Mouse (Mus musculus): ENCODE data around the gene Clcf1. TPM values are rescaled to one million over a fixed set of nuclear protein-coding genes. Genes with fewer than 3 reads are reported as not detected.

Clcf1 gene
- polyA plus RNA-seq, 1 experiment from 2014 or later, result 0.87 TPM

DNA sequence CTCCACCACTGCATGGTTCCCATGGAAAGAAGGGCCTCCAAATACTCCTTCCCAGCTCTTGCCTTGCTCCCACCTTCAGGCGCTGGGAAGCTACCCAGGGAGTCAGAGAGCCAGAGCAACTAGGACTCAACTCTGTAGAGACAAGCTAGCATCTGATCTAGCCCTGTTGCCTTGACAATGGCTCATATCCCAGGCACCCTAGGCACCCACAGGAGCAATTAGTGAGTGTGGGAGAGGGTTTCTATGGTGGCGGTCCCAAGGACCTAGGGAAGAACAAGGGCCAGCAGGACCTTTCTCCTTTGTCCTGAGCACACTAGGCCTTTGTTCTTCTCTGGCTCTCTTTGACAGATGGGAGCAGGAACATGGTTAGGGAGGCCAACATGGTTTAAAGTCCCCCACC, 30.3 kb upstream of the Clcf1 start:
- WGBS, result 76% methylated on average over 2 of the region's 2 CpGs

GRCm38 (mm10) chr19:4184976-4185975, 28.8 kb upstream of the Clcf1 start:
- no peak for ATAC-seq (ENCODE audit: low FRiP score, low read depth)
- Histone ChIP-seq H3K27ac (no peak overlapping the region), H3K9ac (no peak overlapping the region), H3K4me2 (replicated peaks) (no peak overlapping the region), H3K4me1 (0 out of 2 replicates have a peak, but pooled peaks cover 11% of the 10 kb centered on the region), H3K27me3 (replicated peaks) (no peaks in the 10 kb centered on the region; the same call in 1 of the 2 replicates), H3K36me3 (no peaks in the 10 kb centered on the region), H3K4me3 (no peak overlapping the region), H3K9me3 (no peaks in the 10 kb centered on the region)
- WGBS, result 65% methylated on average over 15 of the region's 15 CpGs

More for the DNA sequence above, 30.3 kb upstream of the Clcf1 start:
- H3K27ac ChIP-seq, result no peak overlapping the region
- 0 out of 2 replicates have a peak, but pooled peaks cover 11% of the 10 kb centered on the region for H3K4me1 ChIP-seq
- no peak overlapping the region for H3K4me2 ChIP-seq (replicated peaks)
- no peak overlapping the region for H3K9ac ChIP-seq
- H3K4me3 ChIP-seq, result no peak overlapping the region
- no peak for ATAC-seq (ENCODE audit: low FRiP score, low read depth)
- H3K36me3 ChIP-seq, result no peaks in the 10 kb centered on the region
- no peaks in the 10 kb centered on the region for H3K9me3 ChIP-seq
- H3K27me3 ChIP-seq (replicated peaks), result no peaks in the 10 kb centered on the region

DNA sequence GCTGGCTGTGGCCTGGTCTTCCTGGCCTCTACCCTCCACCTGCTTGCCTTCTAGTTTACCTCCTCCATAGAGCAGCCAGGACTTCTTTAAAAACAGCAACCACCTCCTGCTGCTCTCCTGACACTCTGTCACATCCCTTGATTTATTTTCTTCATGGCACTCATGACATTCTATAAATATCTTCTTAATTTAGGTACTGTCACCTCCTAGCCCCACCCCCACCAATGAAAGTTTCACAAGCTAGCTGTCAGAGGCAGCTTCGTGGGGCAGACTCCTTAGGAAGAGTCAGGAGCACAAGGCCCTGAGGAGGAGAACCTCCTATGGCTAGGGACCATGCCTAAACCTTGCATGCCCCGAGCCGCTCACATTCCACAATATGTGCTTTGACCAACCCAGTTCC, 26.7 kb upstream of the Clcf1 start:
- Histone ChIP-seq H3K9ac (no peak overlapping the region), H3K4me1 (peaks cover 8% of the 10 kb centered on the region; the same call in 1 of the 2 replicates), H3K4me2 (replicated peaks) (no peak overlapping the region), H3K27me3 (replicated peaks) (no peaks in the 10 kb centered on the region; the same call in 1 of the 2 replicates), H3K9me3 (no peaks in the 10 kb centered on the region), H3K4me3 (no peak overlapping the region), H3K27ac (no peak overlapping the region), H3K36me3 (no peaks in the 10 kb centered on the region)
- 78% methylated on average over 3 of the region's 3 CpGs for WGBS
- no peak for ATAC-seq (ENCODE audit: low FRiP score, low read depth)

GRCm38 (mm10) chr19:4189051-4189620, 24.9 kb upstream of the Clcf1 start:
- ATAC-seq (ENCODE audit: low FRiP score, low read depth), result no peak
- Histone ChIP-seq H3K36me3 (peaks cover 11% of the 10 kb centered on the region), H3K27me3 (replicated peaks) (no peaks in the 10 kb centered on the region; the same call in 1 of the 2 replicates), H3K27ac (no peak overlapping the region), H3K4me1 (peaks cover 19% of the 10 kb centered on the region), H3K4me3 (no peak overlapping the region), H3K4me2 (replicated peaks) (no peak overlapping the region), H3K9me3 (no peaks in the 10 kb centered on the region), H3K9ac (no peak overlapping the region)
- WGBS, result 80% methylated on average over 12 of the region's 12 CpGs

DNA sequence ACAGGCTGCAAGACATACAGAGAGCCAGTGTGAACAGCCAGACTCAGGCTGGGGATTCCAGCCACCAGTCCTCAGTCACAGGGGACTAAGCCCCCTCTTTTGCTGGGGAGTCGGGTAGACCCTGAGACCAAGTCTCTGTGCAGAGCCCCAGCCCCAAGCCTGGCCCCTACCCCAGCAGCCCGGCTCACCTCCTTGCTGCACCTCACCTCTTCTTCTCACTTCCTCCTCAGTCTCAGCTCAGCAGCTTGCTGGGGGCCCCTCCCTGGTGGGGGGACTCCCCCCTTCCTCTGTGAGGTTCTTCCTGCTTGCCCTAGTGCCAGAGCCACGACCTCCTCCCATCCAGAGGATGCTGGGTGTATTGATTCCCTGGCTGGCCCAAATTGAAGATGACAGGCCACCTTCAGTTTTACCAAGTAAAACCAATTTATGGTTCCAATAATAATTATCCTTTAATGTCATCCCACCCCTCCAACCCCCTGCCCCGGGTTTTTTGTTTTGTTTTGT, 23.2 kb upstream of the Clcf1 start, which contains the start of gene Tbc1d10c:
TSS of gene Tbc1d10c (minus strand) at position 454 of the 504 bp plus-strand sequence.
- Histone ChIP-seq H3K4me3 (peak within 1 kb of the TSS; percentile 96), H3K27ac (peak within 1 kb of the TSS; percentile 73), H3K4me1 (peaks cover 15% of the 10 kb centered on the region), H3K9ac (peak within 1 kb of the TSS; percentile 98), H3K4me2 (replicated peaks) (peak within 1 kb of the TSS; percentile 95), H3K36me3 (peaks cover 28% of the 10 kb centered on the region), H3K27me3 (replicated peaks) (no peaks in the 10 kb centered on the region; the same call in 1 of the 2 replicates), H3K9me3 (no peaks in the 10 kb centered on the region)
- WGBS, result 67% methylated on average over 4 of the region's 4 CpGs
- ATAC-seq (ENCODE audit: low FRiP score, low read depth), result no peak

- Histone ChIP-seq H3K4me3 (peak within 1 kb of the TSS; percentile 96), H3K4me2 (replicated peaks) (peak within 1 kb of the TSS; percentile 95), H3K27ac (peak within 1 kb of the TSS; percentile 73), H3K27me3 (replicated peaks) (no peaks in the 10 kb centered on the region; the same call in 1 of the 2 replicates), H3K9ac (peak within 1 kb of the TSS; percentile 98), H3K9me3 (no peaks in the 10 kb centered on the region), H3K4me1 (peaks cover 20% of the 10 kb centered on the region), H3K36me3 (peaks cover 36% of the 10 kb centered on the region)
- 7% methylated on average over 47 of the region's 47 CpGs for WGBS
- peak; percentile 94 for ATAC-seq (ENCODE audit: low FRiP score, low read depth)
These were observed 22.3 kb upstream of the Clcf1 start, which contains the start of gene Ppp1ca for GRCm38 (mm10) chr19:4191528-4192250. Ppp1ca (plus strand) TSS chr19:4192065.

DNA sequence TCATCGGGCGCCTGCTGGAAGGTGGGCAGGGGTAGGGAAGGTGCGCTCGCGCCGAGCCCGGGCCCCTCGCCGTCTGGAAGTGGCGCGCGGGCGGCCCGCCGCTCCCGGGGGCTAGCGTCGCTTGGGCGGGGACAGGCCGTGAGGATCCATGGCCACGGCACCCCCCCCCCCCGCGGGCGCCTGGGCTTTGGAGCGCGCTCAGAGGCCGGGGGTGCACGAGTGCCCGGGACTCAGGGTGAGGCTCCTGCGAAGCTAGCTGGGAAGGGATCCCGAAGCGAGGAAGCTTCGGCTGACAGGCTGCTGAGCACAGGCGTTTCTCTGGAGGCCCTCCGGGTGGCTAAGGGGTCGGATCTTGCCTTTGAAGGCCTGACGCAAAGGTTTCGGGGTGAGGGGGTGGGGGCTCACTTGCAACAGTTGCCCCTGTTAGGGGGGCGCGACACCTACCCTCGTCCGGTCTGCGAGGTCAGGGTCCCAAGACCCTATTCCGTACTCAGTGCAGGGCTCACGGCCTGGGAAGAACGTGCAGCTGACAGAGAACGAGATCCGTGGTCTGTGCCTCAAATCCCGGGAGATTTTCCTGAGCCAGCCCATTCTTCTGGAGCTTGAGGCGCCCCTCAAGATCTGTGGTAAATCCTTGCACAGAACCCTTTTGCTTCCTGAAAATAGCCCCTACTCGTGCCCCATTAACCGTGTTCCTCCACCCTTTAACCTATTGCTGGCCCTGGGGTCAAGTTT, 21.6 kb upstream of the Clcf1 start:
- H3K36me3 ChIP-seq, result peaks cover 43% of the 10 kb centered on the region
- peak overlapping the region; percentile 96 for H3K4me3 ChIP-seq
- under 1% methylated on average over 51 of the region's 52 CpGs for WGBS
- H3K9me3 ChIP-seq, result no peaks in the 10 kb centered on the region
- H3K4me1 ChIP-seq, result peaks cover 22% of the 10 kb centered on the region
- no peaks in the 10 kb centered on the region; the same call in 1 of the 2 replicates for H3K27me3 ChIP-seq (replicated peaks)
- peak overlapping the region; percentile 73 for H3K27ac ChIP-seq
- ATAC-seq (ENCODE audit: low FRiP score, low read depth), result peak; percentile 73
- H3K9ac ChIP-seq, result peak overlapping the region; percentile 98
- H3K4me2 ChIP-seq (replicated peaks), result peak overlapping the region; percentile 95

GRCm38 (mm10) chr19:4193129-4193528, 20.9 kb upstream of the Clcf1 start:
- H3K9me3 ChIP-seq, result no peaks in the 10 kb centered on the region
- H3K9ac ChIP-seq, result peak overlapping the region; percentile 98
- WGBS, result 68% methylated on average over 6 of the region's 6 CpGs
- H3K4me3 ChIP-seq, result peak overlapping the region; percentile 96
- H3K27ac ChIP-seq, result no peak overlapping the region
- H3K4me2 ChIP-seq (replicated peaks), result peak overlapping the region; percentile 95
- ATAC-seq (ENCODE audit: low FRiP score, low read depth), result no peak
- H3K36me3 ChIP-seq, result peaks cover 48% of the 10 kb centered on the region
- peaks cover 22% of the 10 kb centered on the region for H3K4me1 ChIP-seq
- no peaks in the 10 kb centered on the region; the same call in 1 of the 2 replicates for H3K27me3 ChIP-seq (replicated peaks)

GRCm38 (mm10) chr19:4194021-4194724, 19.9 kb upstream of the Clcf1 start:
- H3K27ac ChIP-seq, result no peak overlapping the region
- ATAC-seq (ENCODE audit: low FRiP score, low read depth), result no peak
- H3K4me3 ChIP-seq, result no peak overlapping the region
- no peak overlapping the region for H3K9ac ChIP-seq
- peak overlapping the region; percentile 95; the same call in 1 of the 2 replicates for H3K4me2 ChIP-seq (replicated peaks)
- peaks cover 22% of the 10 kb centered on the region for H3K4me1 ChIP-seq
- WGBS, result 91% methylated on average over 8 of the region's 8 CpGs
- no peaks in the 10 kb centered on the region for H3K9me3 ChIP-seq
- H3K27me3 ChIP-seq (replicated peaks), result no peaks in the 10 kb centered on the region; the same call in 1 of the 2 replicates
- H3K36me3 ChIP-seq, result peaks cover 48% of the 10 kb centered on the region

- ATAC-seq (ENCODE audit: low FRiP score, low read depth), result no peak
- Histone ChIP-seq H3K4me3 (no peak overlapping the region), H3K36me3 (peaks cover 50% of the 10 kb centered on the region), H3K9ac (no peak overlapping the region), H3K9me3 (no peaks in the 10 kb centered on the region), H3K27me3 (replicated peaks) (no peaks in the 10 kb centered on the region), H3K4me2 (replicated peaks) (no peak overlapping the region), H3K27ac (no peak overlapping the region), H3K4me1 (peaks cover 22% of the 10 kb centered on the region)
- WGBS, result 78% methylated on average over 12 of the region's 12 CpGs
These were observed 19.0 kb upstream of the Clcf1 start for GRCm38 (mm10) chr19:4194776-4195650.

Data from neural tube, embryonic 12.5 days (tissue).